Mouse (Mus musculus): ENCODE results near the gene H2-Ob. TPM values are rescaled to one million over a fixed set of nuclear protein-coding genes. Genes with fewer than 3 reads are reported as not detected.

Gene H2-Ob
- polyA plus RNA-seq (2012; ENCODE audit: insufficient read depth, insufficient read length, missing spikeins) = 1.9 and 2.0 TPM in 2 replicates

DNA sequence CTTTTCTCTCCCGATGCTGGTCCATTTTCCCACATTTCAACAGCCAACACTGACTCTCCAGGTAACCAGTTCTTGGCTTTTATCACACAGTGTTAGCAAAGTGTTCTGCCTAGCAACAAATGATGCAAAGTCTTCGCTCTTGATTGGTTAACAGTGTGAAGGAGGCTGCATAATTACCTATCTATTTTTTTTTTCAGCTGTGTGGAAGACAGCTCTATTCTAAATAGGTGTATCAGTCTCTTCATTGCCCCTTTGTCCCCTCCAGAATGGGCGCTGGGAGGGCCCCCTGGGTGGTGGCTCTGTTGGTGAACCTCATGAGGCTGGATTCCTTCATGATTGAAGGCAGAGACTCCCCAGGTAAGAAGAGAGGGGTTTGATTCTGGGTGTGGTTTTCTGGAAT, at the start of gene H2-Ob:
Gene H2-Ob, plus strand, starts transcription at position 198 of the 400 bp plus-strand sequence.
- Histone ChIP-seq H3K4me1 (ENCODE audit: control insufficient read depth, insufficient read depth, low read length) (peaks cover 13% of the 10 kb centered on the region), H3K4me3 (ENCODE audit: insufficient read depth, low read length) (peak within 1 kb of the TSS; percentile 12; the same call in 1 of the 2 replicates), H3K27ac (ENCODE audit: insufficient read depth, low read depth, low read length) (peak within 1 kb of the TSS; percentile 77)
- TF ChIP-seq CTCF (IDR thresholded peaks at IDR 0.05; ENCODE audit: low read depth, low read length) (no peak), POLR2A (IDR thresholded peaks at IDR 0.05; ENCODE audit: borderline replicate concordance, low read depth, low read length) (no peak)

DNA sequence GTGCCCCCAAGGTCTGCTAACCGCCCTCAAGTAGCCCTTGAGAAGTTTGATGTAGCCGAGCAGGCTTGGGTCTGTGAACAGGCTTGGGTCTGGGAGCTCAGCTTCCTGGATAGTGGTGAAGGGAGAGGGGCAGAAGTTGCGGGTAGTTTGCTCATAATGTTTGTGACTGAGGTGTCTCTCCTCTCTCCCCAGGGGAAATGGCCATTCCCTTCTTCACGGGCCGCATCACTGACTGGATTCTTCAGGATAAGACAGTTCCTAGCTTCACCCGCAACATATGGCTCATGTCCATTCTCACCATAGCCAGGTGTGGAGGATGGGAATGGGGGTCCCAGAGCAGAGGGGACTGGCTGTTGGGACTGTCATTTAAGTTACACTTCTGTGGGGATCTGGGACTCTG, 49.7 kb upstream of the H2-Ob start:
- no peak overlapping the region for H3K27ac ChIP-seq (ENCODE audit: insufficient read depth, low read depth, low read length)
- H3K4me1 ChIP-seq (ENCODE audit: control insufficient read depth, insufficient read depth, low read length) = peaks cover 7% of the 10 kb centered on the region; the same call in 1 of the 2 replicates
- H3K4me3 ChIP-seq (ENCODE audit: insufficient read depth, low read length) = no peak overlapping the region
- TF ChIP-seq POLR2A (IDR thresholded peaks at IDR 0.05; ENCODE audit: borderline replicate concordance, low read depth, low read length) (no peak), CTCF (IDR thresholded peaks at IDR 0.05; ENCODE audit: low read depth, low read length) (no peak)

DNA sequence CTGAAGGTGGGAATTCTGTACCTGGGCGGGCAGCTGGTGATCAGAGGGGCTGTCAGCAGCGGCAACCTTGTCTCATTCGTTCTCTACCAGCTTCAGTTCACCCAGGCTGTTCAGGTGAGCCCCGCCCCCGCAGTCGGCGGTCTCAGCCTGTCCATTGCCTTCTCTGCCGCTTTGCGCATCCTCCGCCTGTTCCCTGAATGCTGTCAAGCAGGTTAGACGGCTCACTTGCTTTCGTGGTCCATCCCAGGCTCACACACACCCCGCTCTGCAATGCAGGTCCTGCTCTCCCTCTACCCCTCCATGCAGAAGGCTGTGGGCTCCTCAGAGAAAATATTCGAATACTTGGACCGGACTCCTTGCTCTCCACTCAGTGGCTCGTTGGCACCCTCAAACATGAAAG, 45.9 kb upstream of the H2-Ob start:
- TF ChIP-seq CTCF (IDR thresholded peaks at IDR 0.05; ENCODE audit: low read depth, low read length) = no peak
- TF ChIP-seq POLR2A (IDR thresholded peaks at IDR 0.05; ENCODE audit: borderline replicate concordance, low read depth, low read length) = no peak
- Histone ChIP-seq H3K27ac (ENCODE audit: insufficient read depth, low read depth, low read length) (no peak overlapping the region), H3K4me3 (ENCODE audit: insufficient read depth, low read length) (no peak overlapping the region), H3K4me1 (ENCODE audit: control insufficient read depth, insufficient read depth, low read length) (0 out of 2 replicates have a peak, but pooled peaks cover 3% of the 10 kb centered on the region)

GRCm38 (mm10) chr17:34193468-34193867, 45.2 kb upstream of the H2-Ob start:
- Histone ChIP-seq H3K4me3 (ENCODE audit: insufficient read depth, low read length) (no peak overlapping the region), H3K4me1 (ENCODE audit: control insufficient read depth, insufficient read depth, low read length) (0 out of 2 replicates have a peak, but pooled peaks cover 3% of the 10 kb centered on the region), H3K27ac (ENCODE audit: insufficient read depth, low read depth, low read length) (no peak overlapping the region)
- TF ChIP-seq POLR2A (IDR thresholded peaks at IDR 0.05; ENCODE audit: borderline replicate concordance, low read depth, low read length) (no peak), CTCF (IDR thresholded peaks at IDR 0.05; ENCODE audit: low read depth, low read length) (no peak)

GRCm38 (mm10) chr17:34194723-34195122, 44.0 kb upstream of the H2-Ob start:
- TF ChIP-seq CTCF (IDR thresholded peaks at IDR 0.05; ENCODE audit: low read depth, low read length) (no peak), POLR2A (IDR thresholded peaks at IDR 0.05; ENCODE audit: borderline replicate concordance, low read depth, low read length) (no peak)
- peaks cover 6% of the 10 kb centered on the region for H3K4me1 ChIP-seq (ENCODE audit: control insufficient read depth, insufficient read depth, low read length)

GRCm38 (mm10) chr17:34196491-34196890, 42.2 kb upstream of the H2-Ob start:
- no peak overlapping the region for H3K27ac ChIP-seq (ENCODE audit: insufficient read depth, low read depth, low read length)
- no peak overlapping the region for H3K4me3 ChIP-seq (ENCODE audit: insufficient read depth, low read length)
- TF ChIP-seq POLR2A (IDR thresholded peaks at IDR 0.05; ENCODE audit: borderline replicate concordance, low read depth, low read length) (no peak), CTCF (IDR thresholded peaks at IDR 0.05; ENCODE audit: low read depth, low read length) (no peak)
- peaks cover 6% of the 10 kb centered on the region for H3K4me1 ChIP-seq (ENCODE audit: control insufficient read depth, insufficient read depth, low read length)

More at GRCm38 (mm10) chr17:34194723-34195122, 44.0 kb upstream of the H2-Ob start:
- Histone ChIP-seq H3K4me3 (ENCODE audit: insufficient read depth, low read length) (no peak overlapping the region), H3K27ac (ENCODE audit: insufficient read depth, low read depth, low read length) (no peak overlapping the region)

GRCm38 (mm10) chr17:34196941-34197894, 41.5 kb upstream of the H2-Ob start, which contains the start of gene Psmb8:
Gene Psmb8, plus strand, starts transcription at chr17:34197721.
- H3K27ac ChIP-seq (ENCODE audit: insufficient read depth, low read depth, low read length) = peak within 1 kb of the TSS; percentile 40

GRCm38 (mm10) chr17:34197904-34198520, 40.7 kb upstream of the H2-Ob start:
- TF ChIP-seq POLR2A (IDR thresholded peaks at IDR 0.05; ENCODE audit: borderline replicate concordance, low read depth, low read length) (no peak), CTCF (IDR thresholded peaks at IDR 0.05; ENCODE audit: low read depth, low read length) (no peak)
- peak overlapping the region; percentile 97 for H3K4me3 ChIP-seq (ENCODE audit: insufficient read depth, low read length)
- H3K27ac ChIP-seq (ENCODE audit: insufficient read depth, low read depth, low read length) = peak overlapping the region; percentile 40
- peaks cover 6% of the 10 kb centered on the region for H3K4me1 ChIP-seq (ENCODE audit: control insufficient read depth, insufficient read depth, low read length)

More at GRCm38 (mm10) chr17:34196941-34197894, 41.5 kb upstream of the H2-Ob start, which contains the start of gene Psmb8:
- no peak for TF ChIP-seq POLR2A (IDR thresholded peaks at IDR 0.05; ENCODE audit: borderline replicate concordance, low read depth, low read length)
- no peak for TF ChIP-seq CTCF (IDR thresholded peaks at IDR 0.05; ENCODE audit: low read depth, low read length)
- Histone ChIP-seq H3K4me3 (ENCODE audit: insufficient read depth, low read length) (peak within 1 kb of the TSS; percentile 97), H3K4me1 (ENCODE audit: control insufficient read depth, insufficient read depth, low read length) (peaks cover 6% of the 10 kb centered on the region)

- H3K4me1 ChIP-seq (ENCODE audit: control insufficient read depth, insufficient read depth, low read length) = peaks cover 6% of the 10 kb centered on the region
- H3K4me3 ChIP-seq (ENCODE audit: insufficient read depth, low read length) = peak overlapping the region; percentile 97
- TF ChIP-seq POLR2A (IDR thresholded peaks at IDR 0.05; ENCODE audit: borderline replicate concordance, low read depth, low read length) = no peak
- no peak for TF ChIP-seq CTCF (IDR thresholded peaks at IDR 0.05; ENCODE audit: low read depth, low read length)
- peak overlapping the region; percentile 40 for H3K27ac ChIP-seq (ENCODE audit: insufficient read depth, low read depth, low read length)
Observed at GRCm38 (mm10) chr17:34198521-34198912, 40.2 kb upstream of the H2-Ob start.
